Mouse (Mus musculus): ENCODE results near the gene Nsd2. TPM values are rescaled to one million over a fixed set of nuclear protein-coding genes. Genes with fewer than 3 reads are reported as not detected.
"Not testable (repeated sequence)": the region's sequence is repeated elsewhere in the genome, so short reads cannot be mapped to it uniquely, and the experiment has no call there.

Nsd2 gene
- polyA plus RNA-seq, 1 experiment from 2014 or later, result 116 TPM

GRCm38 (mm10) chr5:33902696-33903095 is 82.2 kb downstream of the Nsd2 start:
- no peak for DNase-seq (ENCODE audit: low spot score)
- 100% methylated on average over 2 of the region's 2 CpGs for WGBS
- Histone ChIP-seq H3K36me3 (ENCODE audit: control insufficient read depth, insufficient read depth, low read length) (peaks cover 23% of the 10 kb centered on the region), H3K9me3 (ENCODE audit: control insufficient read depth, low read length) (no peaks in the 10 kb centered on the region), H3K9ac (ENCODE audit: low read length) (no peak overlapping the region), H3K4me2 (ENCODE audit: low read depth) (no peak overlapping the region), H3K27me3 (ENCODE audit: control insufficient read depth, insufficient read depth, low read length) (no peaks in the 10 kb centered on the region), H3K4me3 (ENCODE audit: low read depth, low read length) (no peak overlapping the region), H3K4me1 (ENCODE audit: control insufficient read depth, insufficient read depth, low read length) (no peaks in the 10 kb centered on the region), H3K27ac (ENCODE audit: low read depth, low read length) (no peak overlapping the region)
- no peak for ATAC-seq (ENCODE audit: insufficient read depth, low FRiP score, low TSS enrichment)

GRCm38 (mm10) chr5:33903176-33903575 is 82.7 kb downstream of the Nsd2 start:
- H3K4me3 ChIP-seq (ENCODE audit: low read depth, low read length), result no peak overlapping the region
- ATAC-seq (ENCODE audit: insufficient read depth, low FRiP score, low TSS enrichment) (no peak), DNase-seq (ENCODE audit: low spot score) (no peak)
- H3K4me2 ChIP-seq (ENCODE audit: low read depth), result no peak overlapping the region
- 95% methylated on average over 9 of the region's 9 CpGs for WGBS
- no peaks in the 10 kb centered on the region for H3K27me3 ChIP-seq (ENCODE audit: control insufficient read depth, insufficient read depth, low read length)
- peaks cover 23% of the 10 kb centered on the region for H3K36me3 ChIP-seq (ENCODE audit: control insufficient read depth, insufficient read depth, low read length)
- H3K9ac ChIP-seq (ENCODE audit: low read length), result no peak overlapping the region
- H3K27ac ChIP-seq (ENCODE audit: low read depth, low read length), result no peak overlapping the region
- no peaks in the 10 kb centered on the region for H3K4me1 ChIP-seq (ENCODE audit: control insufficient read depth, insufficient read depth, low read length)
- H3K9me3 ChIP-seq (ENCODE audit: control insufficient read depth, low read length), result no peaks in the 10 kb centered on the region

GRCm38 (mm10) chr5:33915031-33915430 is 94.5 kb downstream of the Nsd2 start:
- DNase-seq (ENCODE audit: low spot score); H3K9ac ChIP-seq (ENCODE audit: low read length): not testable (repeated sequence)

GRCm38 (mm10) chr5:33916616-33917015 is 96.1 kb downstream of the Nsd2 start:
- not testable (repeated sequence) for H3K9ac ChIP-seq (ENCODE audit: low read length); H3K27me3 ChIP-seq (ENCODE audit: control insufficient read depth, insufficient read depth, low read length); H3K27ac ChIP-seq (ENCODE audit: low read depth, low read length); H3K4me3 ChIP-seq (ENCODE audit: low read depth, low read length); H3K4me1 ChIP-seq (ENCODE audit: control insufficient read depth, insufficient read depth, low read length); H3K9me3 ChIP-seq (ENCODE audit: control insufficient read depth, low read length); H3K4me2 ChIP-seq (ENCODE audit: low read depth); ATAC-seq (ENCODE audit: insufficient read depth, low FRiP score, low TSS enrichment); DNase-seq (ENCODE audit: low spot score)
- WGBS, result 92% methylated on average over 2 of the region's 2 CpGs
- peaks cover 21% of the 10 kb centered on the region for H3K36me3 ChIP-seq (ENCODE audit: control insufficient read depth, insufficient read depth, low read length)

More at GRCm38 (mm10) chr5:33915031-33915430, 94.5 kb downstream of the Nsd2 start:
- H3K36me3 ChIP-seq (ENCODE audit: control insufficient read depth, insufficient read depth, low read length), result peaks cover 17% of the 10 kb centered on the region
- not testable (repeated sequence) for H3K4me1 ChIP-seq (ENCODE audit: control insufficient read depth, insufficient read depth, low read length); H3K4me3 ChIP-seq (ENCODE audit: low read depth, low read length); H3K27me3 ChIP-seq (ENCODE audit: control insufficient read depth, insufficient read depth, low read length); H3K27ac ChIP-seq (ENCODE audit: low read depth, low read length); H3K4me2 ChIP-seq (ENCODE audit: low read depth); ATAC-seq (ENCODE audit: insufficient read depth, low FRiP score, low TSS enrichment); H3K9me3 ChIP-seq (ENCODE audit: control insufficient read depth, low read length)

- no peaks in the 10 kb centered on the region for H3K27me3 ChIP-seq (ENCODE audit: control insufficient read depth, insufficient read depth, low read length)
- peaks cover 15% of the 10 kb centered on the region for H3K36me3 ChIP-seq (ENCODE audit: control insufficient read depth, insufficient read depth, low read length)
- no peaks in the 10 kb centered on the region for H3K9me3 ChIP-seq (ENCODE audit: control insufficient read depth, low read length)
- H3K4me1 ChIP-seq (ENCODE audit: control insufficient read depth, insufficient read depth, low read length), result no peaks in the 10 kb centered on the region
- ATAC-seq (ENCODE audit: insufficient read depth, low FRiP score, low TSS enrichment) (no peak), DNase-seq (ENCODE audit: low spot score) (no peak)
- WGBS, result 86% methylated on average over 1 of the region's 1 CpGs
- H3K4me3 ChIP-seq (ENCODE audit: low read depth, low read length), result no peak overlapping the region
- H3K27ac ChIP-seq (ENCODE audit: low read depth, low read length), result no peak overlapping the region
- no peak overlapping the region for H3K9ac ChIP-seq (ENCODE audit: low read length)
- H3K4me2 ChIP-seq (ENCODE audit: low read depth), result no peak overlapping the region
These were observed 98.9 kb downstream of the Nsd2 start for GRCm38 (mm10) chr5:33919466-33919865.

GRCm38 (mm10) chr5:33920037-33920436 is 99.5 kb downstream of the Nsd2 start:
- 91% methylated on average over 2 of the region's 2 CpGs for WGBS
- ATAC-seq (ENCODE audit: insufficient read depth, low FRiP score, low TSS enrichment), result no peak
- Histone ChIP-seq H3K4me3 (ENCODE audit: low read depth, low read length) (no peak overlapping the region), H3K27ac (ENCODE audit: low read depth, low read length) (no peak overlapping the region), H3K9ac (ENCODE audit: low read length) (no peak overlapping the region), H3K27me3 (ENCODE audit: control insufficient read depth, insufficient read depth, low read length) (no peaks in the 10 kb centered on the region), H3K36me3 (ENCODE audit: control insufficient read depth, insufficient read depth, low read length) (peaks cover 15% of the 10 kb centered on the region), H3K4me2 (ENCODE audit: low read depth) (no peak overlapping the region), H3K9me3 (ENCODE audit: control insufficient read depth, low read length) (no peaks in the 10 kb centered on the region), H3K4me1 (ENCODE audit: control insufficient read depth, insufficient read depth, low read length) (no peaks in the 10 kb centered on the region)
- no peak for DNase-seq (ENCODE audit: low spot score)

GRCm38 (mm10) chr5:33920924-33921323 is 100.4 kb downstream of the Nsd2 start:
- WGBS, result 77% methylated on average over 4 of the region's 4 CpGs
- no peak for DNase-seq (ENCODE audit: low spot score)

GRCm38 (mm10) chr5:33921486-33922235 is 101.1 kb downstream of the Nsd2 start:
- Histone ChIP-seq H3K27me3 (ENCODE audit: control insufficient read depth, insufficient read depth, low read length) (no peaks in the 10 kb centered on the region), H3K9me3 (ENCODE audit: control insufficient read depth, low read length) (no peaks in the 10 kb centered on the region), H3K27ac (ENCODE audit: low read depth, low read length) (no peak overlapping the region), H3K36me3 (ENCODE audit: control insufficient read depth, insufficient read depth, low read length) (peaks cover 7% of the 10 kb centered on the region; the same call in 1 of the 2 replicates), H3K4me1 (ENCODE audit: control insufficient read depth, insufficient read depth, low read length) (no peaks in the 10 kb centered on the region), H3K9ac (ENCODE audit: low read length) (no peak overlapping the region), H3K4me3 (ENCODE audit: low read depth, low read length) (no peak overlapping the region), H3K4me2 (ENCODE audit: low read depth) (no peak overlapping the region)
- DNase-seq (ENCODE audit: low spot score), result no peak
- 88% methylated on average over 7 of the region's 7 CpGs for WGBS
- ATAC-seq (ENCODE audit: insufficient read depth, low FRiP score, low TSS enrichment), result no peak

More at GRCm38 (mm10) chr5:33920924-33921323, 100.4 kb downstream of the Nsd2 start:
- Histone ChIP-seq H3K27me3 (ENCODE audit: control insufficient read depth, insufficient read depth, low read length) (no peaks in the 10 kb centered on the region), H3K36me3 (ENCODE audit: control insufficient read depth, insufficient read depth, low read length) (peaks cover 12% of the 10 kb centered on the region), H3K4me3 (ENCODE audit: low read depth, low read length) (no peak overlapping the region), H3K27ac (ENCODE audit: low read depth, low read length) (no peak overlapping the region), H3K9me3 (ENCODE audit: control insufficient read depth, low read length) (no peaks in the 10 kb centered on the region), H3K9ac (ENCODE audit: low read length) (no peak overlapping the region), H3K4me2 (ENCODE audit: low read depth) (no peak overlapping the region), H3K4me1 (ENCODE audit: control insufficient read depth, insufficient read depth, low read length) (no peaks in the 10 kb centered on the region)
- ATAC-seq (ENCODE audit: insufficient read depth, low FRiP score, low TSS enrichment), result no peak

GRCm38 (mm10) chr5:33922566-33922965 is 102.0 kb downstream of the Nsd2 start:
- Histone ChIP-seq H3K36me3 (ENCODE audit: control insufficient read depth, insufficient read depth, low read length) (peaks cover 7% of the 10 kb centered on the region; the same call in 1 of the 2 replicates), H3K27ac (ENCODE audit: low read depth, low read length) (no peak overlapping the region), H3K9me3 (ENCODE audit: control insufficient read depth, low read length) (no peaks in the 10 kb centered on the region), H3K4me1 (ENCODE audit: control insufficient read depth, insufficient read depth, low read length) (no peaks in the 10 kb centered on the region), H3K9ac (ENCODE audit: low read length) (no peak overlapping the region), H3K27me3 (ENCODE audit: control insufficient read depth, insufficient read depth, low read length) (no peaks in the 10 kb centered on the region), H3K4me3 (ENCODE audit: low read depth, low read length) (no peak overlapping the region), H3K4me2 (ENCODE audit: low read depth) (no peak overlapping the region)
- 34% methylated on average over 2 of the region's 2 CpGs for WGBS
- DNase-seq (ENCODE audit: low spot score) (no peak), ATAC-seq (ENCODE audit: insufficient read depth, low FRiP score, low TSS enrichment) (no peak)
